Mouse (Mus musculus) layer of hippocampus, adult 9-10 months (tissue): Measurements from ENCODE around the gene Dctn2.
A peak's percentile ranks its signal among the peaks of the same experiment; 100 is the strongest.

Source experiments
- DNase-seq: peaks from one replicate; pipeline ENCODE4 v3.0.0; 2022; ENCODE audit warnings: low spot score

Dctn2 gene

GRCm38 (mm10) chr10:127266112-127267091 is at the start of gene Dctn2:
Dctn2 (plus strand) TSS chr10:127266368.
- DNase-seq = peak; percentile 88

GRCm38 (mm10) chr10:127216456-127216855 is 49.7 kb upstream of the Dctn2 start:
- DNase-seq = no peak

GRCm38 (mm10) chr10:127217177-127217576 is 49.0 kb upstream of the Dctn2 start:
- DNase-seq = no peak

GRCm38 (mm10) chr10:127218339-127218738 is 47.8 kb upstream of the Dctn2 start:
- DNase-seq = no peak

- DNase-seq = no peak
Measured at GRCm38 (mm10) chr10:127225213-127225612, 41.0 kb upstream of the Dctn2 start.

GRCm38 (mm10) chr10:127225732-127226131 is 40.4 kb upstream of the Dctn2 start:
- DNase-seq = no peak

- DNase-seq = no peak
Measured at GRCm38 (mm10) chr10:127226318-127226895, 39.8 kb upstream of the Dctn2 start.

GRCm38 (mm10) chr10:127227163-127227562 is 39.0 kb upstream of the Dctn2 start:
- DNase-seq = no peak

GRCm38 (mm10) chr10:127228897-127229296 is 37.3 kb upstream of the Dctn2 start:
- peak; percentile 67 for DNase-seq

- DNase-seq = no peak
Measured at GRCm38 (mm10) chr10:127230693-127231092, 35.5 kb upstream of the Dctn2 start.

- no peak for DNase-seq
Measured at GRCm38 (mm10) chr10:127231741-127232140, 34.4 kb upstream of the Dctn2 start.

- DNase-seq = no peak
Measured at GRCm38 (mm10) chr10:127233141-127233540, 33.0 kb upstream of the Dctn2 start.

- no peak for DNase-seq
Measured at GRCm38 (mm10) chr10:127236541-127236940, 29.6 kb upstream of the Dctn2 start.

- no peak for DNase-seq
Measured at GRCm38 (mm10) chr10:127238241-127238824, 27.8 kb upstream of the Dctn2 start.

GRCm38 (mm10) chr10:127250810-127251209 is 15.4 kb upstream of the Dctn2 start:
- DNase-seq = no peak

GRCm38 (mm10) chr10:127255625-127256345 is 10.4 kb upstream of the Dctn2 start:
- DNase-seq = no peak

GRCm38 (mm10) chr10:127257790-127258189 is 8.4 kb upstream of the Dctn2 start:
- no peak for DNase-seq

GRCm38 (mm10) chr10:127258489-127258888 is 7.7 kb upstream of the Dctn2 start:
- DNase-seq = no peak

- DNase-seq = no peak
Measured at GRCm38 (mm10) chr10:127261706-127262547, 4.2 kb upstream of the Dctn2 start.

- DNase-seq = no peak
Measured at GRCm38 (mm10) chr10:127262548-127263398, 3.4 kb upstream of the Dctn2 start, which contains the start of gene Kif5a. Kif5a (minus strand) TSS chr10:127263348.
